Mouse (Mus musculus): Measurements from ENCODE around the gene Mipep.

DNA sequence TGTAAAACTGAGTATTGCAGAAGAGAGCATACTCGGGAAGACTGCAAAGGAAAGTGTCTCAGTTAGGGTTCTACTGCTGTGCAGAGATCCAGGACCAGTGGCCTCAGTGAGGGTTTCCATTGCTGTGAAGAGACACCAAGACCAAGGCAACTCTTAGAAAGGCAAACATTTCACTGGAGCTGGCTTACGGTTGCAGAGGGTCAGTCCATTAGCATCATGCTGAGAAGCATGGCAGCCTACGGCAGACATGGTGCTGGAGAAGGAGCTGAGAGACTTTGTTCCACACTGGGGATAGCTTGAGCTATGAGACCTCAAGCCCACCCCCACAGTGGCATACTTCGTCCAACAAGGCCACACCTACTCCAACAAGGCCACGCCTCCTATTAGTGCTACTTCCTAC lies 67.3 kb downstream of the Mipep start:
- TF ChIP-seq GATA1 (IDR thresholded peaks at IDR 0.05; ENCODE audit: borderline replicate concordance, low read length), result no peak
- no peak for TF ChIP-seq FLI1 (IDR thresholded peaks at IDR 0.05; ENCODE audit: low read length)
